Mouse (Mus musculus) CH12.LX (cell line): Measurements from ENCODE around the gene Mansc1. TPM values are rescaled to one million over a fixed set of nuclear protein-coding genes. Genes with fewer than 3 reads are reported as not detected.

Experiments used
- DNase-seq: peaks from one replicate; pipeline ENCODE4 v3.0.0-alpha.2; 2013; ENCODE audit errors: extremely low read depth
- H3K27ac ChIP-seq: 2 replicates; pipeline ENCODE4 v1.5.1; 2012; ENCODE audit warnings: low read depth, mild to moderate bottlenecking, control low read depth, moderate library complexity; ENCODE audit not compliant: insufficient read depth
- H3K27me3 ChIP-seq: replicated peaks from 2 replicates; pipeline ENCODE3; 2012; ENCODE audit warnings: inconsistent platforms
- H3K36me3 ChIP-seq, 2 experiments: replicated peaks in 1 of 2; 2 replicates each; pipeline versions ENCODE3 to v1.6.1; 2012; ENCODE audit warnings: inconsistent platforms in 1 of 2, low read length in 1 of 2, mild to moderate bottlenecking in 1 of 2, mixed read lengths in 1 of 2, moderate library complexity in 1 of 2; ENCODE audit not compliant: control insufficient read depth in 1 of 2, insufficient read depth in 1 of 2
- H3K4me1 ChIP-seq, 2 experiments: 2 replicates each; pipeline ENCODE4 v1.6.1; 2012; ENCODE audit warnings: inconsistent platforms in 1 of 2, moderate library complexity in 1 of 2; ENCODE audit not compliant: insufficient read depth in 2 of 2, control insufficient read depth in 1 of 2
- H3K4me2 ChIP-seq: 2 replicates; pipeline ENCODE4 v1.6.1; 2012; ENCODE audit warnings: low read depth, mild to moderate bottlenecking, control low read depth; ENCODE audit not compliant: poor library complexity, insufficient read depth, severe bottlenecking
- H3K4me3 ChIP-seq, 3 experiments: fragments of 150-350 bp in 1 of 3; sonication (generic) in 1 of 3; replicated peaks in 1 of 3; 2 replicates each; pipeline versions ENCODE3 to v1.5.1; 2011 to 2012; ENCODE audit warnings: low read depth in 2 of 3, low read length in 2 of 3, mild to moderate bottlenecking in 2 of 3, moderate library complexity in 2 of 3, control low read depth in 1 of 3, improper control_type of control experiment in 1 of 3, inconsistent platforms in 1 of 3, mixed read lengths in 1 of 3; ENCODE audit not compliant: poor library complexity in 1 of 3
- H3K79me2 ChIP-seq: replicated peaks from 2 replicates; pipeline ENCODE4 v1.6.1; 2012; ENCODE audit warnings: mild to moderate bottlenecking, moderate library complexity; ENCODE audit not compliant: control insufficient read depth, poor library complexity, insufficient read depth, severe bottlenecking; ENCODE audit errors: extremely low read depth
- H3K9ac ChIP-seq: 2 replicates; pipeline ENCODE4 v1.6.1; 2012; ENCODE audit warnings: low read depth, mild to moderate bottlenecking, control low read depth, moderate library complexity; ENCODE audit not compliant: insufficient read depth
- H3K9me3 ChIP-seq: replicated peaks from 2 replicates; pipeline ENCODE3; 2012; ENCODE audit warnings: low read length, inconsistent platforms, mixed read lengths
- CHD2 ChIP-seq: IDR thresholded peaks from 2 replicates; pipeline ENCODE4 v1.6.1; 2011; ENCODE audit warnings: low read length, improper control_type of control experiment
- CTCF ChIP-seq, 2 experiments: IDR thresholded peaks in 1 of 2; conservative IDR thresholded peaks in 1 of 2; 2 replicates each; pipeline ENCODE4 v1.5.1; 2011 to 2012; ENCODE audit warnings: low read depth in 2 of 2, low read length in 2 of 2, improper control_type of control experiment in 1 of 2, inconsistent platforms in 1 of 2, mild to moderate bottlenecking in 1 of 2, moderate library complexity in 1 of 2
- ELF1 ChIP-seq: IDR thresholded peaks from 2 replicates; pipeline ENCODE4 v1.6.1; 2014; ENCODE audit warnings: low read depth, mild to moderate bottlenecking, inconsistent platforms, low read length, improper control_type of control experiment
- ETS1 ChIP-seq: conservative IDR thresholded peaks from 2 replicates; pipeline ENCODE4 v1.6.1; 2012; ENCODE audit warnings: low read depth, mild to moderate bottlenecking, inconsistent platforms, low read length, improper control_type of control experiment, moderate library complexity
- GABPA ChIP-seq: IDR thresholded peaks from 2 replicates; pipeline ENCODE4 v1.6.1; 2012; ENCODE audit warnings: low read depth, low read length, improper control_type of control experiment, inconsistent platforms; ENCODE audit not compliant: insufficient replicate concordance
- HCFC1 ChIP-seq: IDR thresholded peaks from 2 replicates; pipeline ENCODE4 v1.6.1; 2012; ENCODE audit warnings: low read depth, mild to moderate bottlenecking, inconsistent platforms, low read length, improper control_type of control experiment
- IRF4 ChIP-seq: IDR thresholded peaks from 2 replicates; pipeline ENCODE4 v1.6.1; 2014; ENCODE audit warnings: low read depth, mild to moderate bottlenecking, inconsistent platforms, low read length, improper control_type of control experiment
- KAT2A ChIP-seq: IDR thresholded peaks from 2 replicates; pipeline ENCODE4 v1.6.1; 2012; ENCODE audit warnings: low read length, improper control_type of control experiment, inconsistent platforms; ENCODE audit not compliant: insufficient replicate concordance
- MAZ ChIP-seq: IDR thresholded peaks from 2 replicates; pipeline ENCODE4 v1.6.1; 2012; ENCODE audit warnings: low read depth, mild to moderate bottlenecking, inconsistent platforms, low read length, improper control_type of control experiment, moderate library complexity
- MYC ChIP-seq: IDR thresholded peaks from 2 replicates; pipeline ENCODE4 v1.6.1; 2011; ENCODE audit warnings: low read depth, mild to moderate bottlenecking, improper control_type of control experiment, low read length
- NRF1 ChIP-seq: IDR thresholded peaks from 2 replicates; pipeline ENCODE4 v1.6.1; 2014; ENCODE audit warnings: low read depth, mild to moderate bottlenecking, inconsistent platforms, low read length, improper control_type of control experiment, moderate library complexity
- PAX5 ChIP-seq: IDR thresholded peaks from 2 replicates; pipeline ENCODE4 v1.6.1; 2012; ENCODE audit warnings: low read length, inconsistent platforms, mixed read lengths
- TBP ChIP-seq: conservative IDR thresholded peaks from 2 replicates; pipeline ENCODE4 v1.6.1; 2011; ENCODE audit warnings: low read depth, low read length, improper control_type of control experiment
- UBTF ChIP-seq: IDR thresholded peaks from 2 replicates; pipeline ENCODE4 v1.6.1; 2012; ENCODE audit warnings: low read depth, mild to moderate bottlenecking, inconsistent platforms, low read length, improper control_type of control experiment, moderate library complexity
- USF1 ChIP-seq: IDR thresholded peaks from 2 replicates; pipeline ENCODE4 v1.6.1; 2014; ENCODE audit warnings: low read depth, mild to moderate bottlenecking, inconsistent platforms, low read length, improper control_type of control experiment
- USF2 ChIP-seq: conservative IDR thresholded peaks from 2 replicates; pipeline ENCODE4 v1.6.1; 2011; ENCODE audit warnings: low read depth, low read length, improper control_type of control experiment
- ZC3H11A ChIP-seq: IDR thresholded peaks from 2 replicates; pipeline ENCODE4 v1.6.1; 2012; ENCODE audit warnings: low read depth, mild to moderate bottlenecking, inconsistent platforms, low read length, improper control_type of control experiment
- ZKSCAN1 ChIP-seq: IDR thresholded peaks from 2 replicates; pipeline ENCODE4 v1.6.1; 2012; ENCODE audit warnings: low read depth, inconsistent platforms, low read length, improper control_type of control experiment, borderline replicate concordance
- ZMIZ1 ChIP-seq: IDR thresholded peaks from 2 replicates; pipeline ENCODE4 v1.6.1; 2012; ENCODE audit warnings: low read depth, mild to moderate bottlenecking, inconsistent platforms, low read length, improper control_type of control experiment
- ZNF384 ChIP-seq: IDR thresholded peaks from 2 replicates; pipeline ENCODE4 v1.6.1; 2012; ENCODE audit warnings: low read depth, low read length, improper control_type of control experiment, inconsistent platforms
- dilution Hi-C: fragments of 300-500 bp; cut with MboI; formaldehyde crosslinking; loops from 2 replicates; pipeline ENCODE4 v1.14.3; 2020; ENCODE audit warnings: low sequenced_read_pairs; ENCODE audit not compliant: extremely low pct_unique_long_range_greater_than_20kb, extremely low pct_ligation_motif_present
- in situ Hi-C: fragments of 300-500 bp; cut with MboI; formaldehyde crosslinking; loops from 3 replicates; pipeline ENCODE4 v1.14.3; 2019; ENCODE audit warnings: low sequenced_read_pairs, low pct_ligation_motif_present, low pct_unique_long_range_greater_than_20kb, mixed read lengths
- polyA plus RNA-seq: library from polyadenylated mRNA; unstranded; fragments of >175 nt; gene quantifications from 2 replicates; pipeline ENCODE4 v1.2.1, GENCODE M21; 2012; ENCODE audit warnings: low read depth; ENCODE audit not compliant: insufficient read length
- total RNA-seq, 2 experiments: library from RNA; depleted of rRNA; stranded (reverse); fragments of 300-350 nt in 1 of 2; fragments of >200 nt in 1 of 2; gene quantifications; 2 replicates each; pipeline ENCODE4 v1.2.3; 2012 to 2014

The Mansc1 gene
- total and polyA plus RNA-seq, 3 experiments, result not detected

DNA sequence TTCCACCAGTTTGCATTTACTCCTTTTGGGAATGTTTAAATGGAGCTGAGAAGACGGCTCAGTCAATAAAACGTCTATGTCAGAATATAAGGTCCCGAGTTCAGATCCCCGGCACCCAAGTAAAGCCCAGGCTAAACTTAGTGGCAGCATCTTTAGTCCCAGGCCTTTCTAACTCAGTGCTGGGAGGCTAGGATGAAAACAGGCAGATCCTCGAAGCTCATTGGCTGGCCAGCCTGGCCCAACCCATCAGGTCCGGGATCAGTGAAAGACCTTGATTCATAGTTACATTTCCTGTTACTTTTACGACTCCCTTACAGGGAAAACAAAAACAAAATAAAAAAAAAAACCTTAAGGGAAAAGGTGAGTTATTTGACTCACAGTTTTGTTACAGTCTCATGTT, 31.2 kb downstream of the Mansc1 start:
- in situ Hi-C loops (loop anchor here (25.0 kb wide), 1 partner anchor 639 kb away; no protein-coding TSS in a partner anchor), dilution Hi-C loops (no loop called here)
- Histone ChIP-seq H3K27ac (no peak overlapping the region), H3K9ac (no peak overlapping the region), H3K36me3 (no peaks in the 10 kb centered on the region), H3K79me2 (no peaks in the 10 kb centered on the region), H3K9me3 (no peaks in the 10 kb centered on the region), H3K27me3 (no peaks in the 10 kb centered on the region), H3K4me3 (no peak overlapping the region), H3K4me1 (no peaks in the 10 kb centered on the region; a peak in 1 of 4 replicates), H3K4me2 (no peak overlapping the region)
- TF ChIP-seq ELF1 (no peak), ZMIZ1 (no peak), ZC3H11A (no peak), USF2 (no peak), IRF4 (no peak), ZNF384 (no peak), KAT2A (no peak), NRF1 (no peak)
- no peak for DNase-seq

DNA sequence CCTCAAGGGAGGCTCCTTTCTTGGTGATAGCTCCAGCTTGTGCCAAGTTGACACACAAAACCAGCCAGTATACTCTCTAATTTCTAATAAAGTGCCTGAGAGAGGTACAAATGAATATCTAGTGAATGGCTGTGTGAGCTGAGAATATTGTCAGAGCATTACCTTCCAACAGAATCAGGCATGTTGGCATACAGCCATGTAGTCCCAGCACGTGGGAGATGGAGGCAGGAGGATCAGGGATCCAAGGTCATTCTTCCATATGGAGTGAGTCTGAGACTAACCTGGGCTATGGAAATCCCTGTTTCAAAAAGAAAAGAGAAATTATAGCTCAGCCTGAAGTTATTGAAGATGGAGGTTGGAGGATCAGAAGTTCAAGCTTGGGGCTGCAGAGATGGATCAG, 33.0 kb downstream of the Mansc1 start:
- Histone ChIP-seq H3K4me3 (no peak overlapping the region), H3K4me2 (no peak overlapping the region), H3K36me3 (no peaks in the 10 kb centered on the region), H3K9me3 (no peaks in the 10 kb centered on the region), H3K27ac (no peak overlapping the region), H3K9ac (no peak overlapping the region), H3K27me3 (no peaks in the 10 kb centered on the region), H3K4me1 (no peaks in the 10 kb centered on the region), H3K79me2 (no peaks in the 10 kb centered on the region)
- no peak for TF ChIP-seq CHD2
- TF ChIP-seq ZNF384, result no peak
- no peak for TF ChIP-seq PAX5
- dilution Hi-C loops (no loop called here), in situ Hi-C loops (no loop called here)
- DNase-seq, result no peak

DNA sequence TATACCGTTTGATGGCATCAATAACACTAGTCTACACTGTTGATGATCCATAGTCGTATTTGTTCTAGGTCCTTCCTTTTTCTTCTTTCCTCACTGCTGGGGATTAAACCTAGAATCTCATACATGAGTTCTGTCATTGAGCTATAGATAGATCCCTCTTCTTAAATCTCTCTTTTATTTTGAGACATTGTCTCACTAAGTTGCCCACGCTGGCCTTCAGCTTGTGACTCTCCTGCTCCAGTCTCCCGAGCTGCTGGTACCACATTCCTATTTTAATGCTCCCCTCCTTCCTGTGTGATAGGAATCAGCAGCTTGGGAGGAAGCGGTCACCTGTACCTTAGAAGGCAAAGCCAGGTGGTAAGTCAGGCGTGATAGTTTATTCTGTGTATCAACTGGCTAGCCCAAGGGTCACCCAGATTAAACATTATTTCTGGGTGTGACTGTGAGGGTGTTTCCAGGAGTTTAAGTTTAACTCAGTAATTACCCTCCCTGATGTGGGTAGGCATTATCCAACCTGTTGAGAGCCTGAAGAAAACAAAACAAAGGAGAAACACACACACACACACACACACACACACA, 34.5 kb downstream of the Mansc1 start:
- DNase-seq, result no peak
- dilution Hi-C loops (no loop called here), in situ Hi-C loops (no loop called here)
- no peak for TF ChIP-seq TBP
- TF ChIP-seq USF1, result no peak
- TF ChIP-seq IRF4, result no peak
- TF ChIP-seq UBTF, result no peak
- TF ChIP-seq ETS1, result no peak
- no peak for TF ChIP-seq HCFC1
- no peak for TF ChIP-seq ZKSCAN1
- no peak for TF ChIP-seq CTCF (conservative IDR thresholded peaks at IDR 0.05 in 1 of 2, IDR thresholded peaks at IDR 0.05 in 1 of 2; ENCODE audit: low read depth in 2 of 2, low read length in 2 of 2)
- no peak for TF ChIP-seq GABPA
- TF ChIP-seq MYC, result no peak
- no peak for TF ChIP-seq MAZ
- no peak for TF ChIP-seq USF2
- Histone ChIP-seq H3K4me2 (no peak overlapping the region), H3K9me3 (no peaks in the 10 kb centered on the region), H3K4me3 (no peak overlapping the region), H3K79me2 (no peaks in the 10 kb centered on the region), H3K9ac (no peak overlapping the region), H3K36me3 (no peaks in the 10 kb centered on the region), H3K27ac (no peak overlapping the region), H3K27me3 (no peaks in the 10 kb centered on the region), H3K4me1 (no peaks in the 10 kb centered on the region)
